Mouse (Mus musculus) E14TG2a.4 (cell line): Measurements from ENCODE around the gene Cep95.
"Not testable (repeated sequence)": the region's sequence is repeated elsewhere in the genome, so short reads cannot be mapped to it uniquely, and the experiment has no call there.

Experiments used
- CTCF ChIP-seq: conservative IDR thresholded peaks from 2 replicates; pipeline ENCODE4 v1.5.1; 2014; ENCODE audit warnings: low read length
- NANOG ChIP-seq: IDR thresholded peaks from 2 replicates; pipeline ENCODE4 v1.6.1; 2014; ENCODE audit warnings: borderline replicate concordance, low read length, mixed read lengths

DNA sequence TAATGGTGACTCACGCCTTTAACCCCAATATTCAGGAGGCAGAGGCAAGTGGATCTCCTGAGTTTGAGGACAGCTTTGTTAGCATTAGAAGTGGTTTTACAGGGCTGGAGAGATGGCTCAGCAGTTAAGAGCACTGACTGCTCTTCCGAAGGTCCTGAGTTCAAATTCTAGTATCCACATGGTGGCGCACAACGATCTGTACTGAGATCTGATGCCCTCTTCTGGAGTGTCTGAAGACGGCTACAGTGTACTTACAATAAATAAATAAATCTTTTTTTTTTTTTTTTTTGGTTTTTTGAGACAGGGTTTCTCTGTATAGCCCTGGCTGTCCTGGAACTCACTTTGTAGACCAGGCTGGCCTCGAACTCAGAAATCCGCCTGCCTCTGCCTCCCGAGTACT, 48.3 kb upstream of the Cep95 start:
- TF ChIP-seq CTCF, NANOG: not testable (repeated sequence)
